Mouse (Mus musculus) limb, embryonic 11.5 days (tissue): ENCODE data around the gene Socs4. TPM values are rescaled to one million over a fixed set of nuclear protein-coding genes. Genes with fewer than 3 reads are reported as not detected.
A peak's percentile ranks its signal among the peaks of the same experiment; 100 is the strongest.

Experiments used
- ATAC-seq: fragments of 200-750 bp; cut with Nextera tagmentation; 2 replicates; pipeline ENCODE4 v1.8.0; 2017; ENCODE audit warnings: low read depth; ENCODE audit not compliant: insufficient number of reproducible peaks, low FRiP score, low TSS enrichment
- DNase-seq: peaks from one replicate; pipeline ENCODE4 v3.0.0-alpha.2; 2015; ENCODE audit warnings: low spot score
- H3K27ac ChIP-seq: fragments of 300-500 bp; sonication (generic); replicated peaks from 2 replicates; pipeline ENCODE4 v1.5.1; 2014; ENCODE audit warnings: low read depth, mild to moderate bottlenecking, low read length
- H3K27me3 ChIP-seq: fragments of 300-500 bp; sonication (generic); 2 replicates; pipeline ENCODE4 v1.6.1; 2014; ENCODE audit warnings: mild to moderate bottlenecking, low read length, mixed read lengths; ENCODE audit not compliant: control insufficient read depth, insufficient read depth
- H3K36me3 ChIP-seq: fragments of 300-500 bp; sonication (generic); 2 replicates; pipeline ENCODE4 v1.6.1; 2014; ENCODE audit warnings: mild to moderate bottlenecking, low read length, moderate library complexity, mixed read lengths; ENCODE audit not compliant: control insufficient read depth, insufficient read depth
- H3K4me1 ChIP-seq: fragments of 300-500 bp; sonication (generic); 2 replicates; pipeline ENCODE4 v1.6.1; 2014; ENCODE audit warnings: low read length, mixed read lengths; ENCODE audit not compliant: control insufficient read depth, insufficient read depth
- H3K4me2 ChIP-seq: fragments of 300-500 bp; sonication (generic); 2 replicates; pipeline ENCODE4 v1.6.1; 2014; ENCODE audit warnings: low read depth, mild to moderate bottlenecking, moderate library complexity; ENCODE audit not compliant: severe bottlenecking
- H3K4me3 ChIP-seq: fragments of 300-500 bp; sonication (generic); 2 replicates; pipeline ENCODE4 v1.5.1; 2014; ENCODE audit warnings: low read depth, low read length
- H3K9ac ChIP-seq: fragments of 300-500 bp; sonication (generic); 2 replicates; pipeline ENCODE4 v1.6.1; 2014; ENCODE audit warnings: mild to moderate bottlenecking, low read length
- H3K9me3 ChIP-seq: fragments of 300-500 bp; sonication (generic); 2 replicates; pipeline ENCODE4 v1.6.1; 2016; ENCODE audit warnings: low read length; ENCODE audit not compliant: control insufficient read depth
- WGBS: fragments of 180-500 bp; shearing (Covaris S2); extraction: QIAGEN DNeasy Blood & Tissue Kit; methylation state at CpG from one replicate; pipeline ENCODE4 v1.1.7; 2014; 5-methylcytosine and 5-hydroxymethylcytosine counted together
- polyA plus RNA-seq: library from polyadenylated mRNA; unstranded; fragments of >200 nt; fragmentation: Nextera tagmentation; extraction: Ambion mirVana; gene quantifications from 2 replicates; pipeline ENCODE4 v1.2.1, GENCODE M21; 2014

Gene Socs4
- polyA plus RNA-seq, 1 experiment from 2014 or later = 4.8 TPM

DNA sequence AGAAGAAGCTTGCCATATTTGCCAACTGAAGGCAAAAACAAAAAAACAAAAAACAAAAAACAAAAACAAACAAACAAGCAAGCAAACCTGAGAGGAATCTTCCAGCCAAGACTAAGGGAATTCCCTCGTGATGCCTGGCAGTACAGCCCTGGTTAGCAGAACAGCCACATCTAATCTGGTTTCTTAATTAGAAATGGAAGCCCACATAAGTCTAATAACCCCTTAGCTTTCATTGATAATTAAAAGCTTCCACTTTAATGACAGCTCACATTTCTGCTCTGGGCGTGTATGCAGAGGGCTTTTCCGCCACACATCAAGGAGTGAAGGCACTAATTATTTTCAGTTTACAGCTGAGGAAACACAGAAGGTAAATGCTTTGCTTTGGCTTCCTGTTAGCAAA is 58.6 kb downstream of the Socs4 start:
- ATAC-seq (no peak), DNase-seq (no peak)
- no peak overlapping the region for H3K27ac ChIP-seq
- 33% methylated on average over 3 of the region's 3 CpGs for WGBS
- H3K4me3 ChIP-seq = no peak overlapping the region
- H3K9me3 ChIP-seq = no peaks in the 10 kb centered on the region
- no peak overlapping the region for H3K4me2 ChIP-seq
- H3K36me3 ChIP-seq = no peaks in the 10 kb centered on the region
- H3K9ac ChIP-seq = no peak overlapping the region
- peaks cover 5% of the 10 kb centered on the region for H3K4me1 ChIP-seq
- H3K27me3 ChIP-seq = no peaks in the 10 kb centered on the region

DNA sequence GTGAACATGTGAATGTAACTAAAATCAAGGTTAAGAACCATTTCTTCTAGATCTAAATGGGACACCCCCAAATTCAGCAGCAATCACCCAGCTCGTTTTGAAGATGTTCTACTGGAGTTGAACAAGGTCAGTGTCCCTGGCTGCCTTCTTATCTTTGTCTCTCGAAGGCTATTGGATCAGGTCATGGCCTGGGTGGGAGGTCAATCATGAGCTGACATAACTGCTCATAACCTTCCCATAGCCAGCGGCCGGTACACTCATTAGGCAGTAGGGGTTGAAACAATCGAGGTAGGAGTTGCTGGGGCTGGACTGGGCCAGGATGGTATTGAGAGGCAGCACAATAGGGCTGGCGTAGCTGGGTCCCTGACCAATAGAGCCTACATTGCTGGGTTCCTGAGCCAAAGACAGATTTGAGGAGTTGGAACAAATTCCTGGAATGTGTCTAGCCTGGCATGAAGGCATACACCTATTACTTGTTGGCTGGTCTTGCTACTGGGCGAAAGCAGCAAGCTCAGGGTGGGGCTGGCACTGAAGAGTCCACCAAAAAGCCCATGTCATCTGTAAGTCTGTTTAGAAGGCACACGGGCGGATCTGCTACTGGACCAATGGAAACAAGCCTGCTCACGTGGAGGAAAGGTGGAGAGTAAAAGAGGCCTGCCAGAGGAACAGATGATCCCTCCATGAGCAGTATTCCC is 63.6 kb downstream of the Socs4 start:
- Histone ChIP-seq H3K9ac (no peak overlapping the region), H3K27ac (no peak overlapping the region), H3K36me3 (no peaks in the 10 kb centered on the region), H3K9me3 (no peaks in the 10 kb centered on the region), H3K27me3 (no peaks in the 10 kb centered on the region), H3K4me3 (no peak overlapping the region), H3K4me1 (no peaks in the 10 kb centered on the region), H3K4me2 (no peak overlapping the region)
- DNase-seq (no peak), ATAC-seq (no peak)
- WGBS = 82% methylated on average over 10 of the region's 10 CpGs

DNA sequence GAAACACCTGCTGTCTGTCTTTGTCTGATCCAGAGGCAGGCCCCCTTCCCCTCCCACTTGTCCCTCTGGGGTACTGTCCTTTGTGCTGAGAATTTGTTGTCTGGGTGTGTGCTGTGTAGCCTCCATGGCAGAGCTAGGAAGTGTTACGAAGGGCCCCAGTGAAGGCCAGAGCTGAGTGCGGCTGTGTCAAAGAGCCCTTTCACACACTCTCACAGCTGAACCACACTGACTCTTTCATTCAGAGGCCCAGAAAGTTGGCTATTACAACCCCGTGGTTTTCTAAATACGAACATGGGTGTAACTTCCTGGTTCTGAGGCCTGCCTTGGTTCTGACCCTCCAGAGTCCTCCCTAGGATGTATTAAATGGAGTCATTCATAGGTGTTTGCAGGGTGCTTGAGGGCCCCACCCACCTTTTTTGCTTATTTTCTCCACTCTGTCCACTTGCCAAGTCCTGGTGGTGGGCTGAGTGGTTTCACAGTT is 65.1 kb downstream of the Socs4 start:
- no peak overlapping the region for H3K9ac ChIP-seq
- no peaks in the 10 kb centered on the region for H3K36me3 ChIP-seq

More for the DNA sequence above, 65.1 kb downstream of the Socs4 start:
- no peak for DNase-seq
- Histone ChIP-seq H3K27me3 (no peaks in the 10 kb centered on the region), H3K4me3 (no peak overlapping the region), H3K4me2 (no peak overlapping the region), H3K9me3 (no peaks in the 10 kb centered on the region), H3K4me1 (no peaks in the 10 kb centered on the region), H3K27ac (no peak overlapping the region)
- ATAC-seq = peak; percentile 31; the same call in 1 of the 2 replicates
- 61% methylated on average over 4 of the region's 4 CpGs for WGBS

Other genes starting within 250 kb of the Socs4 start
- gene Gch1, start 87.5 kb upstream of the Socs4 start, polyA plus RNA-seq = 1.2 and 1.3 TPM in 2 replicates
- gene Wdhd1, start 74 bp upstream of the Socs4 start, polyA plus RNA-seq = 54.8 and 58.7 TPM in 2 replicates
- gene Mapk1ip1l, start 21.3 kb downstream of the Socs4 start, polyA plus RNA-seq = 127 and 136 TPM in 2 replicates
- 0.63 and 1.1 TPM in 2 replicates for gene Lgals3, start 90.8 kb downstream of the Socs4 start, polyA plus RNA-seq
- gene Dlgap5, start 141.5 kb downstream of the Socs4 start, polyA plus RNA-seq = 79.6 and 81.0 TPM in 2 replicates
- 27.2 and 29.1 TPM in 2 replicates for gene Fbxo34, start 173.5 kb downstream of the Socs4 start, polyA plus RNA-seq